Mouse (Mus musculus) thymus, postnatal 4 days (tissue): ENCODE results near the gene Scnm1.

Experiments
- DNase-seq: peaks from one replicate; pipeline ENCODE4 v3.0.0; 2021

Gene Scnm1

DNA sequence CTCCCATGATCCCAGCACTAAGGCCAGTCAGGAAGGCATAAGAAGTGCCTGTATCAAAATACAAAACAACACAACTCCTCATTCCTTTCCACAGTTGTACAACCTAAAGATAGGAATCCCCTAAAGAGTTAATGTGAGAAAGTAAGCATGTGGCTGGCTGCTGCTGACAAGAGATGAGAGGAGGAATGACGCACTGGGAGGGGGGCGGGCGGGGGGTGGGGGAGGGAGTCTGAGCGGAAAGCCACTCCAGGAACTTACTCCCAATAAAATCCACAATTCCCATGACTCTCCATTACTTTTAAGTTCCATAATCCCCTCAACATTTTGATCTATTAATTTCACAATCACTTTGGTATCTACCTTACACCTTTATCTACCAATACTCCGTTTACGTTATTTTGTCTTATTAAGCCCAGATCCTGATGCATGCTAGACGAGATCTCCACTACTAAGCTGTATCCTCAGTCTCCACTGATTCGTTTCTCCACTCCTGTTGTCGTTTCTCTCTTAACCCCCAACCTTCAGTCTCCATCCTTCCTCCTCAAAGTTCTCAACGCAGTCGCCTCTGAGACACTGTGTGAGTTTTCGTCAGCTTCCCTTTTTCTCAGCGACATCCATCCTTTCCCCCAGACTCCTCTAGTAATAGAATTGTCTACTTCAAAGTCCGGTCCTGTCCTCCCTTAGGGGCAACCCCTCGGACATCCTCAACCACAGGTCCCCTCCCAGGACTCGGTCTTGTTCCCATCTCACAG is 28.0 kb downstream of the Scnm1 start:
- no peak for DNase-seq

DNA sequence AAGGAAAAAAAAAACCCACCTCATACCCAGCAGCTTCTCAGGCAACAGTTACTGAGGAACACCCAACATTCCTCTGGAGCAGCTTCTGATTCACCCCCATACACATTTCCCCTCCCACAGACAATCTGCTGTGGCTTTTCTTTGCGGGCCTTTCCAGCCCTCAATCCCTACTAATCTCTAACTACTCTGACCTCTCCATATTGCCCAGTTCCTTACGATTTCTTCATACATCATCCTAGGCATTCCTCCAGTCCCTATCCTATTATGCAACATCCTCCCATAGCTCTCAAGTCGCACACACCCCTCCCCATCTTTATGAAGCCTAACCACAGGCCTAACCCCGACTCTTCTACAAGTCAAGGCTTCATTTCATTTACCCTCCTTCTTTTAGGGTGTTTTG is 28.7 kb downstream of the Scnm1 start:
- no peak for DNase-seq

DNA sequence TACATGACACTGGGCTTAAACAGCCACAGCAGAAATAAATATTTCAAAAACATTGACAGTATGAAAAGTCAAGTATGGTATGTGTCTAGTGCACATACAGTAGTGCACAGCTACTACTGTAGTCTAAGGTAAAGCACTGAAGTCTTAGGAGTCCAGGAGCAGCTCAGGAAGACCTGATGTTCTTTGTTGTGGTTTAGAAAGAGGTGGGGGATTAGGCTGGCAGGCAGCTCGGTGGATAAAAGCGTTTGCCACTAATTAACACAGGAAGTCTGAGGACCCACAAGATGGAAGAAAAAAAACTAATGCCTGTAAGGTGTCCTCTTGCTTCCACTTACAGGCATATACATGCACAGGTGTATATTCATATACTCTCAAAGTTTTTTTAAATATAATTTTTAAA is 33.0 kb downstream of the Scnm1 start:
- DNase-seq: no peak

DNA sequence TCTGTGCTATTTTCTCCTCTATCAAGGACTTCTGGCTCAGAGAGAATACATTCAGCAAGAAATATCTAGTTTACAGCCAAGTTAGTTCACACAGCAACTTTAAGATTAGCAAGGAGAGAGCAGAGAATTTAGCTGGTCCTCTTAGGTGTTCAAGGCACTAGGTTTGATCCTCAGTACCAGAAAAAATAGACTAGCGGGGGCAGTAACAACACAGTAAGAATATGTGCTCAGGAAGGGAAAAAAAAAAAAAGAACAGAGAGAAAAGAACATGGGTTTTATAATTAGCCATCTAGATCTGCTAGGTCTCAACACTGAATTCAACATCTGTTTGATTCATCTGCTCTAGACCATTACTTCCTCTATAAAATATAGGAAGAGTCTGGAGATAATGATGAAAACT is 45.7 kb downstream of the Scnm1 start:
- DNase-seq: no peak
